Mouse (Mus musculus) forebrain, embryonic 16.5 days (tissue): ENCODE measurements around the gene Ccdc160. TPM values are rescaled to one million over a fixed set of nuclear protein-coding genes. Genes with fewer than 3 reads are reported as not detected.

Experiments
- ATAC-seq: fragments of 200-750 bp; cut with Nextera tagmentation; 2 replicates; pipeline ENCODE4 v1.8.0; 2017; ENCODE audit warnings: mild to moderate bottlenecking, moderate library complexity
- H3K27ac ChIP-seq: fragments of 300-500 bp; sonication (generic); 2 replicates; pipeline ENCODE4 v1.5.1; 2014; ENCODE audit warnings: low read length, control low read depth
- H3K27me3 ChIP-seq: fragments of 300-500 bp; sonication (generic); replicated peaks from 2 replicates; pipeline ENCODE4 v1.6.1; 2014; ENCODE audit warnings: low read length; ENCODE audit not compliant: control insufficient read depth, insufficient read depth
- H3K36me3 ChIP-seq: fragments of 300-500 bp; sonication (generic); 2 replicates; pipeline ENCODE4 v1.6.1; 2014; ENCODE audit not compliant: control insufficient read depth, insufficient read depth
- H3K4me1 ChIP-seq: fragments of 300-500 bp; sonication (generic); replicated peaks from 2 replicates; pipeline ENCODE4 v1.6.1; 2014; ENCODE audit warnings: low read length; ENCODE audit not compliant: control insufficient read depth, insufficient read depth
- H3K4me2 ChIP-seq: fragments of 300-500 bp; sonication (generic); 2 replicates; pipeline ENCODE4 v1.6.1; 2014; ENCODE audit warnings: mild to moderate bottlenecking, low read length, control low read depth
- H3K4me3 ChIP-seq: fragments of 300-500 bp; sonication (generic); replicated peaks from 2 replicates; pipeline ENCODE4 v1.5.1; 2014; ENCODE audit warnings: mild to moderate bottlenecking, low read length, control low read depth
- H3K9ac ChIP-seq: fragments of 300-500 bp; sonication (generic); replicated peaks from 2 replicates; pipeline ENCODE4 v1.6.1; 2014; ENCODE audit warnings: low read depth, low read length, control low read depth
- H3K9me3 ChIP-seq: fragments of 300-500 bp; sonication (generic); 2 replicates; pipeline ENCODE4 v1.6.1; 2016; ENCODE audit warnings: low read length; ENCODE audit not compliant: control insufficient read depth
- WGBS: fragments of 180-500 bp; shearing (Covaris S2); extraction: QIAGEN DNeasy Blood & Tissue Kit; methylation state at CpG from one replicate; pipeline ENCODE4 v1.1.7; 2014; 5-methylcytosine and 5-hydroxymethylcytosine counted together
- polyA plus RNA-seq: library from polyadenylated mRNA; unstranded; fragments of >200 nt; fragmentation: Nextera tagmentation; extraction: Ambion mirVana; gene quantifications from 2 replicates; pipeline ENCODE4 v1.2.1, GENCODE M21; 2015

The Ccdc160 gene
- polyA plus RNA-seq: 2.3 and 3.3 TPM in 2 replicates

- H3K27me3 ChIP-seq: no peaks in the 10 kb centered on the region
- WGBS: 20% methylated on average over 26 of the region's 26 CpGs
- H3K4me2 ChIP-seq: peak within 1 kb of the TSS; percentile 52
- H3K27ac ChIP-seq: no peak within 1 kb of the TSS
- peak; percentile 97 for ATAC-seq
- H3K36me3 ChIP-seq: no peaks in the 10 kb centered on the region
- peak within 1 kb of the TSS; percentile 53 for H3K4me3 ChIP-seq
- peak within 1 kb of the TSS; percentile 54 for H3K9ac ChIP-seq
- H3K9me3 ChIP-seq: no peaks in the 10 kb centered on the region
- no peaks in the 10 kb centered on the region for H3K4me1 ChIP-seq
These were observed at the start of gene Ccdc160 for GRCm38 (mm10) chrX:52790980-52791593. Gene Ccdc160 (plus strand): TSS chrX:52791200.

- no peak for ATAC-seq
These were observed 47.2 kb upstream of the Ccdc160 start for GRCm38 (mm10) chrX:52743781-52744180.

GRCm38 (mm10) chrX:52744201-52745051, 46.6 kb upstream of the Ccdc160 start:
- ATAC-seq: peak; percentile 45; the same call in 1 of the 2 replicates
- Histone ChIP-seq H3K4me3 (peak overlapping the region; percentile 46), H3K27me3 (peaks cover 8% of the 10 kb centered on the region; the same call in 1 of the 2 replicates), H3K4me2 (peak overlapping the region; percentile 90), H3K9me3 (no peaks in the 10 kb centered on the region), H3K9ac (peak overlapping the region; percentile 26; the same call in 1 of the 2 replicates), H3K4me1 (peaks cover 10% of the 10 kb centered on the region), H3K36me3 (no peaks in the 10 kb centered on the region), H3K27ac (no peak overlapping the region)
- 27% methylated on average over 46 of the region's 50 CpGs for WGBS

More at GRCm38 (mm10) chrX:52743781-52744180, 47.2 kb upstream of the Ccdc160 start:
- 9% methylated on average over 15 of the region's 15 CpGs for WGBS
- Histone ChIP-seq H3K4me2 (peak overlapping the region; percentile 90), H3K4me1 (peaks cover 10% of the 10 kb centered on the region), H3K36me3 (no peaks in the 10 kb centered on the region), H3K9me3 (no peaks in the 10 kb centered on the region), H3K9ac (no peak overlapping the region), H3K4me3 (peak overlapping the region; percentile 46), H3K27ac (no peak overlapping the region), H3K27me3 (peaks cover 8% of the 10 kb centered on the region; the same call in 1 of the 2 replicates)

DNA sequence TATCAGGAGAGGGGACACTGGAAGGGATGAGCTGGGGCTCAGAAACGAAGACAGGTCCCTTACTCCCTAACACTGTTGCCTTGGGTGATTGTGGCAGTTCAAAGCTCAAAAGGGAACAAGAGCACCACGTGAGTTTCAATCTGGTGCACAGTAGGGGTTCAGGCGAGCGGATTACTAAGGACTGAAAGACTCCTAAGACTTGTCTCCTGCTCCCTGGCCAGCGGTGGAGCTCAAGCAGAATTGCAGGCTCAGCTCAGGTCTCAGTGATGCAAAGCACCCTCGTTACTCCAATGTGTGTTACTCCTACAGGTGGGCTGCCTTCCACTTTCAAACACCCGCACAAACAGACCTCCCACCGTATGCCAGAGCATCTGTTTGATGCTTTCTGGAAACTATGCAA, 45.5 kb upstream of the Ccdc160 start:
- no peaks in the 10 kb centered on the region for H3K9me3 ChIP-seq
- no peak overlapping the region for H3K4me2 ChIP-seq
- H3K4me3 ChIP-seq: no peak overlapping the region
- no peak overlapping the region for H3K27ac ChIP-seq
- peaks cover 8% of the 10 kb centered on the region; the same call in 1 of the 2 replicates for H3K27me3 ChIP-seq
- ATAC-seq: no peak
- whole genome bisulfite sequencing: 10% methylated on average over 8 of the region's 8 CpGs
- H3K36me3 ChIP-seq: no peaks in the 10 kb centered on the region
- peaks cover 10% of the 10 kb centered on the region for H3K4me1 ChIP-seq
- H3K9ac ChIP-seq: no peak overlapping the region

DNA sequence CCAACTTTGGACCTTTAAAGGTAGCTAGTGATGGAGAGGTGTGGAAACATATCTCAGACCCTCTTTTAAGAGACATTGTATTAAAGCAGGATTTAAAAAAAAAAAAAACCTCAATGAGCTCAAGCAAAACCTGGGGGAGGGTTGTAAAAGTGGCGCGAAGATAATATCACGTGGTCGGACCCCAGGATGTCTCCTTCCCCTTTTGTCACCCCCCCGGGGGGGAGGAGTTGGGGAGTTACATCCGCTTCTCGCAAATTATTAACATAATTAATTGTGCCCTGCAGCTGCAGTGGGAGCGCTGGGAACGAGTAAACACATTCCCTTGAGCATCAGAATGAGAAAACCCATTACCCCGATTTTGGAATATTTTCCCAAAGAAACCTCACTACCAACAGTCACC, 45.1 kb upstream of the Ccdc160 start:
- Histone ChIP-seq H3K4me2 (no peak overlapping the region), H3K4me3 (no peak overlapping the region), H3K36me3 (no peaks in the 10 kb centered on the region), H3K9me3 (no peaks in the 10 kb centered on the region), H3K4me1 (peaks cover 10% of the 10 kb centered on the region), H3K27me3 (peaks cover 8% of the 10 kb centered on the region; the same call in 1 of the 2 replicates), H3K9ac (no peak overlapping the region), H3K27ac (no peak overlapping the region)
- ATAC-seq: no peak
- 16% methylated on average over 10 of the region's 10 CpGs for WGBS

GRCm38 (mm10) chrX:52746849-52747248, 44.2 kb upstream of the Ccdc160 start:
- H3K4me2 ChIP-seq: no peak overlapping the region
- 52% methylated on average over 1 of the region's 1 CpGs for WGBS
- no peak overlapping the region for H3K4me3 ChIP-seq
- peaks cover 8% of the 10 kb centered on the region; the same call in 1 of the 2 replicates for H3K27me3 ChIP-seq
- no peak overlapping the region for H3K9ac ChIP-seq
- no peak for ATAC-seq
- H3K9me3 ChIP-seq: no peaks in the 10 kb centered on the region
- no peak overlapping the region for H3K27ac ChIP-seq
- H3K4me1 ChIP-seq: peaks cover 10% of the 10 kb centered on the region
- no peaks in the 10 kb centered on the region for H3K36me3 ChIP-seq

DNA sequence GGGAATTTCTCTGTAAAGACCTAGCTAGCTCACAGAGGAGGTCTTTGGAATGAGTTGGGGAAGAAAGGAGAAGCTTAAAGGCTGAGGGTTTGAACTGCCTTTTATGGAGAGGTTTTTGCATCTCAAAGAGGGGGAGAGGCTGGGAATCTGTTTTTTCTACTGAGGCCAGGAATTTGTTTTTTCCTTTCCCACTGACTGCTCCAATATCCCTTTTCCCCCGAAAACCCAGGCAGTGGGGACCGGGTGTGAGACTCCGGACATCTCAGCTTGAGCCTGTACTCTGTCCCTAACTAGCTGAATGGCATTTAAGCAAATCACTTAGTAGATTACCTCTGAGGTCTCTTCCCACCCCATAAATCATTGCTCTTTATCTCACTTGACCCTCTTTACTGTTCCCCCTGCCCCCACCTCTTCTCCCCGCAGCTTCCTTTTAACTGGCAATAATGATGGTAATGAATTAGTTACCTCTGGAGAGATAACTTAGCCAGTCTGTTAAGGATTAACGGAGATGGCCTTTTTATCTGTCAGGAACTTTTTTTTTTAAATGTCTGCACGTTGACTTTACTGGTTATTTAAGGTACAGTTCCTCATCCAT, 37.4 kb upstream of the Ccdc160 start:
- ATAC-seq: no peak
- Histone ChIP-seq H3K9ac (no peak overlapping the region), H3K4me3 (no peak overlapping the region), H3K27ac (no peak overlapping the region), H3K27me3 (no peaks in the 10 kb centered on the region), H3K36me3 (no peaks in the 10 kb centered on the region), H3K4me2 (no peak overlapping the region), H3K9me3 (no peaks in the 10 kb centered on the region), H3K4me1 (no peaks in the 10 kb centered on the region)
- WGBS: 29% methylated on average over 6 of the region's 6 CpGs

DNA sequence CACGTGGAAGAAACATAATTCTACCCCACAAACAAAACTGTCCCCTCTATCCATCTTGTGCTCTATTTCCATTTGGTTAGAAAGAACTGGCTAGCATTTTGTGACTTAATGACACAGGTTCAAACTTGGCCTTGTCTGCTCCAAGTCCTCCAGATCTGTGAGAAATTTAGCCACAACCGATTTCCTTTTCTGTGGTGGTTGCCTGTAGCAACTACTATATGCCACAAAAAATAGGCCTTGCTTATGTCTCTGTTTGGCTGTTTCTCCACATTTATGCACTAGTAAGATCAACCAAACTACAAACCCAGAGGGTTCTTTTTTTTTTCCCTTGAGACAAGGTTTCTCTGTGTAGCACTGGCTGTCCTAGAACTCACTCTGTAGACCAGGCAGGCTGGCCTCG, 33.8 kb upstream of the Ccdc160 start:
- Histone ChIP-seq H3K4me2 (no peak overlapping the region), H3K9me3 (no peaks in the 10 kb centered on the region), H3K27me3 (no peaks in the 10 kb centered on the region), H3K36me3 (no peaks in the 10 kb centered on the region), H3K9ac (no peak overlapping the region), H3K27ac (no peak overlapping the region), H3K4me3 (no peak overlapping the region), H3K4me1 (no peaks in the 10 kb centered on the region)
- 89% methylated on average over 3 of the region's 3 CpGs for WGBS
- ATAC-seq: no peak

DNA sequence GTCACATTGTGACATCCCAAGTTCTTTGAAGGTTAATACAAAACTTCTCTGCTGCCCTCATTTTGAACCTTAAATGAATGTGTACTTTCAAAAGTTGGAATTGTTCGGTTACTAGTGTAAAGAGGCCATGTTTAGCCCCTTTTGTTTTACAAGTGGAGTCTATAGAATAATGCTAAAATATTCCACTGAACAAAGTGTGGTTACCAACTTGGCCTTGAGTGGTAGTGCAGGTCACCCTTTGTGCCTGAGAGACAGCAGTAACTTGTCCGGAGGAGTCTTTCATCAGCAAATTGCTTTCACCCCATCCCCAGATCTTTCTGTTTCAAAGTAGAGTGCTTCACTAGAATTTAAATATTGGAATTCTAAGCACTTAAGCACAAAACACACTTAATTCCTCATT, 31.8 kb upstream of the Ccdc160 start:
- Histone ChIP-seq H3K9ac (no peak overlapping the region), H3K4me3 (no peak overlapping the region), H3K27me3 (no peaks in the 10 kb centered on the region), H3K27ac (no peak overlapping the region), H3K4me2 (no peak overlapping the region), H3K4me1 (no peaks in the 10 kb centered on the region), H3K9me3 (no peaks in the 10 kb centered on the region), H3K36me3 (no peaks in the 10 kb centered on the region)
- 58% methylated on average over 2 of the region's 2 CpGs for WGBS
- no peak for ATAC-seq
